Mouse (Mus musculus) splenic B cell, adult 2 months (primary cell): ENCODE data around the gene Ccdc137.
"Not testable (repeated sequence)": the region's sequence is repeated elsewhere in the genome, so short reads cannot be mapped to it uniquely, and the experiment has no call there.

Experiments
- DNase-seq: peaks from one replicate; pipeline ENCODE4 v3.0.0-alpha.2; 2011; ENCODE audit warnings: low read depth, low spot score
- H3K27me3 ChIP-seq: 2 replicates; pipeline ENCODE4 v1.6.1; 2012; ENCODE audit warnings: mild to moderate bottlenecking, low read length, moderate library complexity, mixed read lengths; ENCODE audit not compliant: control insufficient read depth, poor library complexity, insufficient read depth, severe bottlenecking
- H3K36me3 ChIP-seq: 2 replicates; pipeline ENCODE4 v1.6.1; 2012; ENCODE audit warnings: mild to moderate bottlenecking, low read length, moderate library complexity, mixed read lengths; ENCODE audit not compliant: control insufficient read depth, poor library complexity, insufficient read depth, severe bottlenecking

Gene Ccdc137

GRCm38 (mm10) chr11:120457772-120458751, at the start of gene Ccdc137, which contains the start of gene Oxld1:
Ccdc137 (plus strand) TSS chr11:120458115.
Oxld1 (minus strand) TSS chr11:120458068.
- DNase-seq: peak; percentile 78
- Histone ChIP-seq H3K27me3 (no peaks in the 10 kb centered on the region), H3K36me3 (peaks cover 4% of the 10 kb centered on the region)

DNA sequence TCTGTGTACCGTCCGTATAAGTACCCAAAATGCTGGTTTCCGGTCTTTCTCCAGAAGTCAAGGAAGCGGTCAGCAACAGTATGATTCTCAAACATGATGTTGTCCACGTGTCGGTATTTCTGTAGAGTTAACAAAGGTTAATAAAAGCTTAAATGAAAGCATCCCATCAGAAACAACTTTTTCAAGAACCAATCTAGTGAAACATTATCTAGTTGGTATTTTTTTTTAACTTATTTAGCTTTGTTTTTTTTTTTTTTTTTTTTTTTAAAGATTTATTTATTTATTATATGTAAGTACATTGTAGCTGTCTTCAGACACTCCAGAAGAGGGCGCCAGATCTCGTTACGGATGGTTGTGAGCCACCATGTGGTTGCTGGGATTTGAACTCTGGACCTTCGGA, 44.3 kb upstream of the Ccdc137 start:
- not testable (repeated sequence) for H3K27me3 ChIP-seq, DNase-seq
- peaks cover 19% of the 10 kb centered on the region for H3K36me3 ChIP-seq

DNA sequence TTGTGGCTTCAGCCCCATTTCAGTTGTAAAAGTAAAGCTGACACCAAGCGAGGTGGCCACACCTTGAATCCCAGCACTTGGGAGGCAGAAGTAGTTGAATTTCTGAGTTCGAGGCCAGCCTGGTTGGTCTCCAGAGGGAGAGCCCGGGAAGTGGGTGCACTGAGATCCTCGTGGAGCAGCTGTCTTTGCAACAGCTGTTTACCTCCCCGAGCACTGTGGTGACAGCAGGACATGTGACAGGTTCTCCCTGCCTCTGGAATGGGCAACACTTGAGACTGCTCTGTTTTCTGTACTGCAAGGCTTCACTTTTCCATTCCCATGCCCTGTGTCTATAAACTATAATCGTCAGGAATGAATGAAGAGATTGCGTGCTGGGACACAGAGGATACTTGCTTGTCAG, 40.1 kb upstream of the Ccdc137 start:
- H3K36me3 ChIP-seq: peaks cover 6% of the 10 kb centered on the region; the same call in 1 of the 2 replicates
- no peak for DNase-seq
- no peaks in the 10 kb centered on the region for H3K27me3 ChIP-seq

DNA sequence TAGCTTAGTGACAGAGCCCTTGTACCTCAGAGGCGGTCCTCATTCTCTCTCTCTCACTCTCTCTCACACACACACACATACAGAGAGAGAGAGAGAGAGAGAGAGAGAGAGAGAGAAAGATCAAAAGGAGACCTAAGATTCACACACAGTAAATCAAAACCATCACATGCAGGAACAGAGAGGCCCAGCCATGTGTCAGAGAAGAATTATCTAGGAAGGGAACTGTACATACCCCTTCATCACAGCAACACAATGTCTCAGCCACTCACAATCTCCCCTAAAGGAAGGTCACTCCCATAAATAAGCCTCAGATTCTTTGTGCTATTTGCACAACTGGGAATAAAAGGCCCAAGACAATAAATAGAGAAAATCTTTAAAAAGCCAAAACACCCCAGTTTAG, 39.3 kb upstream of the Ccdc137 start:
- H3K36me3 ChIP-seq: peaks cover 4% of the 10 kb centered on the region; the same call in 1 of the 2 replicates
- no peak for DNase-seq
- no peaks in the 10 kb centered on the region for H3K27me3 ChIP-seq

DNA sequence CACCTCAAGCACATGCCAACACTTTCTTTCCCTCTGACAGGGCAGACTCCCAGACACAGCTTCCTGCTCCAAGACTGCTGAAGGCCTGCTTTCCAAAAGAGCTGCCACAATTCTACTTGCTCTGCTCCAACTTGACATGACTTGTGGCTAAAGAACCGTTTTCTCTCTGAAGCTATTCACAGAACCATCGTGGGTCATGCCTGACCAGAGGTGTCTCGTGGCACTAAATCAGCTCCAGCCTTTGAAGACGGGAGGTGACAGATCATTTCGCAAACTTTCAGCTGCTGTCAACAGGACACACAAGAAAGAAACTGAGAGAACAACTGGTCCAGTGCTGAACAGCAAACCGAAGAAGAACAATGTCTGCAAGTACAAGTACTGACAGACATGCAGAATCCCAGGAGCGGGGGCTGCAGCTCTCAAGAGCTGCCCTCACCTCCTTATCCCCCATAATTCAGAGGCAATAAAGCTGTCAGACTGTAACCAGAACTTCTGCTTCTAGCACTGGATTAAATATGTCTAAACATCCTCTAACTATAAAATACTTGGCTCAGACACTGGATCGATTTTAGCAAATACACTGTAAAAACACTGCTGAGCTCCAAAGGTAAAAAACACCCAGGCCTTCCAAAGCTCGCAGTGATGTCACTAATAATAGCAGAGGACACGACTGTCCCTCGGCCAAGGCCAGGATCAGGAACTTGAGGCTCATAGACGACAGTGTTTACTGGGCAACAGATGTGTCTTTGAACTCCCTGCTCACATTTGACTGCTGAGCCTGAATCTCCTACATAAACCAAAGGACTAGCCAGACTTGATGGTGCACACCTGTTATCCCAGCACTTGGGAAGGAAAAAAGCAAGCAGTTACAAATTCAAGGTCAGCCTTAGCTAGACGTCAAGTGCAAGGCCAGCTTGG, 35.0 kb upstream of the Ccdc137 start:
- no peaks in the 10 kb centered on the region for H3K27me3 ChIP-seq
- DNase-seq: no peak
- peaks cover 9% of the 10 kb centered on the region for H3K36me3 ChIP-seq

- Histone ChIP-seq H3K36me3 (peaks cover 13% of the 10 kb centered on the region), H3K27me3 (no peaks in the 10 kb centered on the region)
- DNase-seq: peak; percentile 73
Observed at GRCm38 (mm10) chr11:120423569-120424295, 34.2 kb upstream of the Ccdc137 start.

DNA sequence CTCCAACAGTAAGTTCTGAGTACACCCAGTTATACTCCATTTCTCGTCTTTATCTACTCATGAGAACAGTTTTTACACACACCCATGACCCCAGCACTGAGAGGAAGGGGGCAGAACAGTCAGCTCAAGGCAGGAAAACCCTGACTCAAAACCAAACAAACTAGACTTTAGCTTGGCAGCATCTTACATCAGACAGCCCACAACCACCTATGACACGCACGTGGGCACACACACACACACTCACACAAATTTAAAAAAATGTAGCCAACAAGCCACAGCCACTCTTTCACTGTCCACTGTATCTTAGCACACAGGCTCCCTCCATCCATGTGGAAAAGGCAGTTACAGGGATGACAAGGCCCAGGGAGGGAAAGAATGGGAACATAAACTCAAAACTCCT, 31.2 kb upstream of the Ccdc137 start:
- Histone ChIP-seq H3K27me3 (no peaks in the 10 kb centered on the region), H3K36me3 (peaks cover 13% of the 10 kb centered on the region)
- DNase-seq: no peak

DNA sequence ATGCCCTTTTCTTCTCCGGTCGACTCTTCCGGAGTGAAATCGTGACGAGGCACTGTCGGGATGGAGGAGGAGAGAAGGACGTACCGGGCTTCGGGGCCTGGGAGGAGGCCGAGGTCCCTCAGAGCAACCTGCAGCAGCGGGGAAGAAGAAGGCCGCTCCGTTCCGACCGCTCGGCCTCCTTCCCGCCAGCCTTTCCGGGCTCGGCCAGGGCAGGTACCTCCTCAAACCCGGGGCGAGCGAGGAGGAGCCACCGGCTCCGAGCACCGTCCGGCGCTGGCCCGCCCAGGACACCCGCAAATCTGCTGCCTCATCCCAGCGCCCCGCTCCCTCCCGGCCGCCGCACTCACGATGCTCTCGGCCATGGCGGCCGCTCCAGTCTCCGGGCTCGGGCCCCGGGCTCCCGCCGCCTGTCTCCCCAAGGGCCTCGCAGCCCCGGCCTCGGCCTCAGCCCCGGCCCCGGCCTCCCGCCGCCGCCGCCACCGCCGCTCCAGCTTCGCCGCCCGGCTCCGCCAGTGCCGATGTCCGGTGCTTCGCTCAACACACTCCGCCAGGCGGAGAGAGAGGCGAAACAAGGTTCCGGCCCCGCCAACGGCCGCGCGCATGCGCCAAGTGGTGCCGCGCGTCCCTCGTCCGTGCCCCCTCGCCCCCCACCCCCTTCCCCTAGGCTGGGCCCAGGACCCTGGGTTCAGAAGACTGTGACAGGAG, 20.6 kb upstream of the Ccdc137 start, which contains the start of gene Nploc4:
Gene Nploc4 (minus strand): TSS at position 557 of the 705 bp plus-strand sequence.
- peaks cover 2% of the 10 kb centered on the region; the same call in 1 of the 2 replicates for H3K36me3 ChIP-seq
- H3K27me3 ChIP-seq: no peaks in the 10 kb centered on the region
- peak; percentile 89 for DNase-seq

DNA sequence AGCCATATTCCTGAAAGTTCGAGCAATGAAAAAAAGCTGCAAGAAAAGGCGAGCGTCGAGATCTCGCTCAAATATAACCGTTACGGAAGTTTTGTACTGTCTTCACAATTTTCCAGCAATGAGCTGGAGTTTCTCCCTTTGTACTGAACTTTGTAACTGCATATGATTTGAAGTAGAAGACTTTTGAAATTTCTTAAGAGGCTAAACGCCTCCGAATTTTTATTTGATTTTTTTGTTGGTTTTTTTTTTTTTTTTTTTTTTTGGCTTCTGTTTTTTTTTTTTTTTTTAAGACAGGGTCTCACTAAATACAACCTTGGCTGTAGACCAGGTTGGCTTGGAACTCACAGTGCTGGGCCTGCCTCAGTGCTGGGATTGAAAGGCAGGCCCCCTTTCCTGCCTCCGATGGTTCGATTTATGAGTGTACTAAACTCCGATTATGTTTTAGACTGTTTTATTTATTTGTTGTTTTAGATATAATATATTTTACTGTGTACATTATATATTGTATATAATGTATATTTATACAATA, 20.0 kb upstream of the Ccdc137 start:
- Histone ChIP-seq H3K36me3 (no peaks in the 10 kb centered on the region), H3K27me3 (no peaks in the 10 kb centered on the region)
- DNase-seq: no peak

GRCm38 (mm10) chr11:120442344-120442743, 15.6 kb upstream of the Ccdc137 start, which contains the start of gene Tspan10:
Tspan10 (plus strand) TSS chr11:120442644.
- H3K27me3 ChIP-seq: no peaks in the 10 kb centered on the region
- DNase-seq: no peak
- no peaks in the 10 kb centered on the region for H3K36me3 ChIP-seq

DNA sequence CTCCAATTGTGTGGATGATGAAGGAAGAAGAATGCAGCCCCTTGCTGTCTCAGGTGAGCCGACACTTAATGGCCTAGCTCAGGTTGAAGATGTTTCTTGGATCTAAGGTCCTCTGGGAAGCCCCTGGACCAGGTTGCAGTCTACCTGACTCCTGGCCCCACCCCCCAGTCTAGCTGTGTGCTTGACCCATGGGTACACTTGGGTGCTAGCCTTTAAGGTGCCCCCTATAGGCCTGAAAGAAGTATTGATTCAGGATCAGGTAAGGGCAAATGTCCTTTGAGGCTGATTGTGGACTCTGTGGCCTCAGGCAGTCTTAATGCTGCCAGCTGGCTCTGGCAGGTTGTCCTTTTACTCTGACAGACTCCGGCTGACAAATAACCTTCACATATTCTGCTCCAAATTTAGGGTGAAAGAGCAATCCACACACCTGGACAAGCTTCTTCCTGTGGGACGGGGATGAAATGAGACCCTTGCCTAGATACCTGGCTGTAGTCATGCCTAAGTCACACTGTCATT, 15.1 kb upstream of the Ccdc137 start:
- DNase-seq: no peak
- no peaks in the 10 kb centered on the region for H3K36me3 ChIP-seq
- no peaks in the 10 kb centered on the region for H3K27me3 ChIP-seq

- H3K36me3 ChIP-seq: no peaks in the 10 kb centered on the region
Observed at GRCm38 (mm10) chr11:120444106-120444505, 13.8 kb upstream of the Ccdc137 start.

DNA sequence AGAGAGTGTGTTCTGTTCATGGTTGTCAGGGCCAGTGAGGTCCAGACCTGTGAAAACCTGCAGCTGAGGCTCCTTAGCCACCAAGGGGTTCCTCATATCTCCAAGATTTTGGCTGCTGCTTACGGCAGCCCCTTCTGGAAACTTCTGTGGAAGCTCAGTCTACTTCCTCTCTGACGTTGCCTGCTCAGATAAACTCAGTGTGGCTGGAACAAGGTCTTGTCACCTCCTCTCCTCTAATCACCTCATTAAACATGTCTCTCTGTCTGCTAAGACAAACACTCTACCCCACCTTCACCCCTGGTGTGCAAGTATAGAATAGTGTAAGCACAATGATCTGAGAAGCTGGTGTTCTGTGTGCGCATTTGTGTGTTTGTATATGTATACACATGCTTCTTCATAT, 12.4 kb upstream of the Ccdc137 start:
- DNase-seq: no peak
- Histone ChIP-seq H3K36me3 (no peaks in the 10 kb centered on the region), H3K27me3 (no peaks in the 10 kb centered on the region)

More at GRCm38 (mm10) chr11:120444106-120444505, 13.8 kb upstream of the Ccdc137 start:
- H3K27me3 ChIP-seq: no peaks in the 10 kb centered on the region
- DNase-seq: no peak
